Comparison of ENCODE assay signal across 14 mouse cellular contexts in the genomic region with DNA sequence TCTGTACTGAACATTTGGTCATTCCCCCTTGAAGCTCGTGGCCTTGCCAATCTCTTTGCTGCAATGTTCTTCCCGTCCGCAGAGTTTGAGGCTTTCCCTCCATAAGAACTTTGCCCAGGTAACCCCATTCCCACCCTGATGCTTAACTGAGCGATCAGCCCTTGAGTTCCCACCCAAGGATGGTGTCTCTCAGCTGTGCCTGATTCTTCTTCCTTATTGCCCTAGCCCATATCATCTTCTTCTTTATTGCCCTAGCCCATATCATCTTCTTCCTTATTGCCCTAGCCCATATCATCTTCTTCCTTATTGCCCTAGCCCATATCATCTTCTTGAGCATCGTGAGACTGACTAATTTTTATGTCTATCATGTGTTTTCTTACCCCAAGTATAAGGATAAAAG.
"Had no signal": no experiment of that assay in that cellular context is flagged by ENCODE, and none has a peak within 500 bp of the region (broad histone marks: within the 10 kb centered on the region; RNA-seq: fewer than 3 reads in every experiment).

No protein-coding gene starts in this region.

- H3K36me3 ChIP-seq: midbrain, embryonic 13.5 days; midbrain, embryonic 15.5 days; neural tube, embryonic 12.5 days had no signal

- H3K9ac ChIP-seq: lung, embryonic 14.5 days; midbrain, embryonic 13.5 days; midbrain, embryonic 15.5 days; neural tube, embryonic 12.5 days had no signal

- H3K4me2 ChIP-seq: lung, embryonic 14.5 days; midbrain, embryonic 11.5 days; midbrain, embryonic 13.5 days; midbrain, embryonic 15.5 days; neural tube, embryonic 12.5 days had no signal

- DNase-seq: lung, adult 18-20 months; lung, embryonic 14.5 days; lung, postnatal 10 days; right cerebral cortex, postnatal 14 days; spleen, adult 18-20 months; thymus, adult 18-20 months; thymus, postnatal 14 days; thymus, postnatal 36 days had no signal

- H3K4me3 ChIP-seq: megakaryocyte, embryonic 14.5 days; midbrain, embryonic 13.5 days; midbrain, embryonic 15.5 days; neural tube, embryonic 12.5 days had no signal

- H3K27me3 ChIP-seq: megakaryocyte, embryonic 14.5 days; midbrain, embryonic 13.5 days; midbrain, embryonic 15.5 days; neural tube, embryonic 12.5 days had no signal

- H3K27ac ChIP-seq: macrophage; midbrain, embryonic 13.5 days; midbrain, embryonic 15.5 days; neural tube, embryonic 12.5 days had no signal

- H3K4me1 ChIP-seq: megakaryocyte, embryonic 14.5 days; midbrain, embryonic 13.5 days; midbrain, embryonic 15.5 days; neural tube, embryonic 12.5 days had no signal

- ATAC-seq: midbrain, embryonic 13.5 days; midbrain, embryonic 15.5 days had no signal

- H3K9me3 ChIP-seq: midbrain, embryonic 13.5 days; midbrain, embryonic 15.5 days; neural tube, embryonic 12.5 days had no signal
